Mouse (Mus musculus): ENCODE results near the gene Clic4.

Clic4 gene

DNA sequence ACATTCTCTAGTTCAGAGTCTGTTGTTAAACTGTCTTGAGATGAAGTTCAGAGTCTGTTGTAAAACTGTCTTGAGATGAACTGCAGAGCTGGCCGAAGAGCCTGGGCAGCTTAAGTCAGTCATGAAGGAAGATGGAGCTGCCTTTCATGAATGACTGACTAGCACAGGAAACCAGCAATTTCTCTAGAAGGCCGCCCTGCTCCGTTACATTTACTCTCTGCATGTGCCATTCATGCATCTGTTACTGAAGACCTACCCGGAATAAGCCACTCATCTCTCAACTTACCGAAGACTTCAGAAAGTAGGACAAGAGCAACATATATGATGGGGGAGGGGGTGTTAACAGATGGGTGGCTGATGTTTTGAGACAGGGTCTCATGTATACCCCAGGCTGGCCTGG, 40.1 kb downstream of the Clic4 start:
- DNase-seq (ENCODE audit: low spot score in 2 of 2) = no peak

DNA sequence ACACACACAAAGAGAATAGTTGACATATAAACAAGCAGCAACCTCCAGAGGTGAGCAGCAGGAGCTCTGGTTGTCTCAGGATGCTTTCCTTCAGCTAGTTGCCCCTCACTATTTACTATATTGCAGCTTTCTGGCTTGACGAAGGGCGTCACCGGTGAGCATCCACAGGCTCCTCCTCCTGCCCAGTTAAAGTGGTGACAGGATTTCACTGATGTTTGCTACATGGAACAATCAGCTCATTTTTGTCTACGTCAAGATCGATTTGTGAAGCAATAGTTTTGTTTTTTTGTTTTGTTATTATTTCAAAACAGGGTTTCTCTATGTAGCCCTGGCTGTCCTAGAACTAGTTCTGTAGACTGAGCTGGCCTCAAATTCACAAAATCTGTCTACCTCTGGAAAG, 41.1 kb downstream of the Clic4 start:
- DNase-seq (ENCODE audit: low spot score in 2 of 2) = no peak

DNA sequence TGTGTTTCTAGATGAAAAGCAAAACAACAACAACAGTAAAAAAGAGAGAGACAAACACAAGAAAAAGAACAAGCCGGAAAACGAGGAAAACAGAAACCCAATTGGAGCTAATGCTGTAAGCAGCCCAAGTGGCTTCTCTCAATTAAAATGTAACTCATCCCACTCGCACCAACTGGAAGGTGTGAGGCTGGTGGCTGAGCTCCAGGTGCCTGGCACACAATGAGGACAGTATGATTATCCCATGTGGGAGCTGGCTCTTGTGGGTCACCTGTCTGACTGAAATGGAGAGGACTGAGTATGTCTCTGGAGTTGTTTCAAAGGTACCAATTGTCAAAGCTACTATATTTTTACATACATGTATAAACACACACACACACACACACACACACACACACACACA, 41.5 kb downstream of the Clic4 start:
- DNase-seq (ENCODE audit: low spot score in 2 of 2) = peak in 1 of 2 experiments; percentile 27

DNA sequence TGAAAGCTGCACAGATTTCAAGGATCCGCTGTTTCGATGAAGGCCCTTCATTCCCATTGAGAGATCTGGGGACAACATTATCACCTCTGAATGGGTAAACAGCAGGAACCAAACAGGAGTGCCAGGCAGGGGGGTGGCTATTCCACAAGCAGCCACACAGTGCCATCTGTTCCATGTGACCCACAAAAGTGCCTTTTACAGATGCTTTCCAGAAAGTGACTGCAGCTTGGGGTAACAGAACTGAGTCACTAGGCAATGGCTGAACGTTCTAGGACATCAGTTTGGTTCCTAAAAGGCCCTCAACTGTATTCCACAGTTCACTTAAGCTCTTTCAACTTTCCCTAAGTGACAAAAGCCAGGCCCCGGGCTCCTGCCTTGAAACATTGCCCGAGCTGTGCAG, 42.0 kb downstream of the Clic4 start:
- DNase-seq (ENCODE audit: low spot score in 2 of 2) = peak in 1 of 2 experiments; percentile 21

DNA sequence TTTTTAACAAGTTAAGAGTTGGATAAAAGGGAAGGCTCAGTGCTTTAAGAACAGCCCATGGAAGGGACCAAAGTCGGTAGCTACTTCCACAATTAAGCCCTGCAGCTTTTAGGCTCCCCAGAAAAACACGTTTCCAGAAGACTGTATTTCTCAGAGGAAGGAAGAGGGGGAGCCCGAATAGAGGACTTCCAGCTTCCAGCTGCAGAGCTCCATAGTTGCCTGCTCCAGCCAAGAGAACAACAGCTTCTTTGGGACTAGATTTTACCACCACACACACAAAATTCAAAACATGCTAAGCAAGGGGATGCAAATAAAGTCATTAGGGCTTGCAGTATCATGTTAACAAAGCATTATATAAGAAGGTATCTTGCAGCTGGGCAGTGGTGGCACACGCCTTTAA, 42.7 kb downstream of the Clic4 start:
- no peak for DNase-seq (ENCODE audit: low spot score in 2 of 2)

DNA sequence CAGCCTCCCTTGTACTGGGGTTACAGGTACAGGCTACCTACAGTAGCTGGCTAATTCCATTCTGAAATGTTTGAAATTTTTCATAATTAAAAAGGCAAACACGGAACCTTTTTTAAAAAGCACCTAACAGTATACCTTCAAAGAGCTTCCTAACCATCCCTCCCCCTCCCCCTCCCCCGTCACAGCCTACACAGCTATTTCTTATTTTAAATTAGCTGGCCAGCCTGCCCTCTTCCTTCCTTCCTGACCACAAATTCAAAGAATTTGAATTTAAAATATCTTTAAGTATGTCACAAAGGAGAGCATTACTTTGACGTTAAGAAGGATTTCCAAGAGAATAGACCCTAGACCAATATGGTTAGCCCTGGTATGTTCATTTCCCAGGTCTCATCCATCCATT, 44.5 kb downstream of the Clic4 start:
- DNase-seq (ENCODE audit: low spot score in 2 of 2) = no peak

DNA sequence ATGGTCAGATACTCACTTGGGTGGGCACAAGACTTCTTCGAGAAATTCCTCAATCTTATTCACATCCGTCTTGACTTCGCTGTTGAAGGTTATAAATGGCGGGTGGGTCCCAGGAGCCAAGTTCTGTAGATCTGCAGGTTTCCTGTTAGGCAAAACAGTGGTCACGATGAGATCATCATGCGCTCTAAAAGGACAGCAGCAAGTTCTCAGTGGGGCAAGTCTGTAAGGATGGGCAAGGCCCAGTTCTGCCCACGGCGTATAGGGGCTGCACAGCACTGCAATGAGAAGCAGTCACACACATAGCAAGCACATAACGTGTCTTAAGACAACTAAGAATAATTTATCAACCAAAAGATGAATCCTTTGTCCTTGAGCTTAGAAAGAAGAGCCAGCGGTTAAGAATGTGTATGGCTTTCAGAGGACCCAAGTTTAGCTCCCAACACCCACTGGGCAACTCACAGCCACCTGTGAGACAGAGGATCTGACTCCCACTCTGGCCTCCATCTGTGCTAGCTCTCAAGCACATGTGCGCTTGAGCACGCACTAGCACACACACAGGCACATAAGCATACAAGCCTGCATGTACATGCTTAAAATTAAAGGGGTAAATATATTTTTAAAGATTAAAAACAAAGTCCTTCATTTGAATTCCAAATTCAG, 46.5 kb downstream of the Clic4 start:
- no peak for DNase-seq (ENCODE audit: low spot score in 2 of 2)

DNA sequence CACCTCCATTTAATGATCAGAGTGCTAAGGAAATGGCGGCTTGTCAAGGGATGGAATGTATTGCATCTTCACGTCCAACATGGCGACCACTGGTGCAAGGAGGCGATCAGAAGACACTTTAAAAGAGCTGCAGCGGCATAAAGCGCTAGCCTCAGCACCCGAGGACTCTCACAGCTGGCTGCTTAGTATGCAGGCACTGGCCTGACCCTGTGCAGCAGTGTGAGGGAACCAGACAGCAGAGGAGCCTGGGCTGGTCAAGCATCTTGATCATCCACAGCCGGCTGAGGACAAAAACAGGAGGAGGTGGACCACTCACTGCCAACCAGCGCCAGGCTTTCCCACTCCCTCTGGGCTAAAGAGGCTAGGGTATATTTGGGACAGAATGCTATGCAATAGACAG, 48.8 kb downstream of the Clic4 start:
- no peak for DNase-seq (ENCODE audit: low spot score in 2 of 2)

DNA sequence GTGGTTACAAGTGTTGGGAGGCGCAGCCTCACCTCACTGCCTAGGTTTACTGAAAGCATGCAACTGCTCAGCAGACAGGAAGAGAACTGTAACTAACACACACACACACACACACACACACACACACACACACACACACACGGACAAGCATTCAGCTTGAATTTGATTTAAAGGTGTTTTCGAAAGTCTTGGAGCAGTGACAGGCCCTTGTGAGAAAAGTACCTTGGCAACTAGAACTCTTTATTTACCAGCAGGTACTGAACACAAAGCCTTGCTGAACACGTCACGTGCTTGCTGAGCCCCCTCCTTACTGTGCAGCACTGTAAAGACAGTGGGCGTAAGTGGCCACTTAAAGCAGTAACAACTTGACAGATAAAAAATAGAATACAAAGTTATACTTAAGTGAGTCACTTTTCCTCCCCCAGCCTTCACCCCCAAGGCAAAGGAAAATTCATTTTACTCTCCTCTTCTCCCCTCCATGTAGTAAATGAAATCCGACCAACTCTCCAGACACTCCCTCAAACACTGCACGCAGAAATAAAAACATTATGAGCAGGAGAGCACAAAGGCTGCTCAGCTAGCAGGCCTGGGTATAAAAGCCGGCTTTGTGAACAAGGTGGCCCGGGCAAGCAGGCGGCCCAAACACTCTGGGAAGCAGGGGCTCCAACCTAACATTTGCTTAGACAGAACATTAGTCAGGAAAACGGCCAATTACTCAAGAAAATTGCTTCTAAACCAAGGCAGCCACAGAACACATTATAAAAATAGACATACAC, 50.8 kb downstream of the Clic4 start:
- no peak for DNase-seq (ENCODE audit: low spot score in 2 of 2)

DNA sequence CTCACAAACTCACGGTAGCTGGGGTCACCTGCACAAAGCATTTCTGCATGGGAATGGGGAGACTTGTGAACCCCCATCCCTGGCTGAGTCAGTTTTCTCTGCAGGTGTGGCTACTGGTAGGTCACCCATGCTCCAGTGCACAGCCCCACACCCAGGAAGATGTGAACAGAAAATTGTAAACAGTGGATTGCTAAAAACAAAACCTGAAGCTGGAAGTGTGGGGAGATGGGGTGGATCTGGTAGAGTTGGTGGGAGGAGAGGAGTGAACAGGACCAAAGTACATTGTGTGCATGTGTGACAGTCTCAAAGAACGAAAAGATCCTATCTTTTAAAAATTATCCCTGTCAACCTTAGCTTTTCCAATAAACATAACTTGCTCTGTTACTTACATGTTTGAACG, 52.0 kb downstream of the Clic4 start:
- DNase-seq (ENCODE audit: low spot score in 2 of 2) = no peak

DNA sequence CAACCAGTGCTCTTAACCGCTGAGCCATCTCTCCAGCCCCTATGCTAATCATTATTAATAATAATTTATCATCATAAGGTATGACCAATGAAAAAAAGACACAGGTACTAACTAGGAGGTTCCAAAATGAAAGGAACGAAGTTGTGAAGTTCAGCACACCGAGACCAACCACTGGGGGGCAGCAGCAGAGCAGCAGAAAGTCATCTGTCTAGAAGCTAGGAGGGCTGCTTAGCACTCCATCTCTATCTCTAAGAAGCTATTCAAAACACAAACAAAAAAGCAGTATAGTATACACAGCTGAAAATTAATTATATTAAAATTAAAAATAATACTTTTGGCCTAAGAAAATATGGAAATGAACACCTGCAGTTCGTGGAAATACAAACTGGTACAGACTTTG, 53.0 kb downstream of the Clic4 start:
- DNase-seq (ENCODE audit: low spot score in 2 of 2) = peak in 1 of 2 experiments; percentile 81

DNA sequence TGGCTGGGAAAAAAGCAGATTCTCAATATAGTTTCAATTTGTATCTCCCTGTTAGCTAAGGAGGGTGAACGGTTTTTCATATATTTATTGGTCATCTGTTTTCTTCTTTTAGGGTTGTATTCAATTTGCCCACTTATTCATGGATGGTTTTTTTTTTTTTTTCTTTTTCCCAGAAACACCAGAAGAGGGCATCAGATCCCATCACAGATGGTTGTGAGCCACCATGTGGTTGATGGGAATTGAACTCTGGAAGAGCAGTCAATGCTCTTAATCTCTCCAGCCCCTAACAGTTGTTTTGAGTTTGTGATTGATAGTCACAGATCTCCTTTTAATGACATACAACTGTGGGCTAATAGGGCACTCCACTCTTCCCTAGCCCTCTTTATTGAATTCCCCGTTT, 62.8 kb downstream of the Clic4 start:
- DNase-seq (ENCODE audit: low spot score in 2 of 2) = no peak

DNA sequence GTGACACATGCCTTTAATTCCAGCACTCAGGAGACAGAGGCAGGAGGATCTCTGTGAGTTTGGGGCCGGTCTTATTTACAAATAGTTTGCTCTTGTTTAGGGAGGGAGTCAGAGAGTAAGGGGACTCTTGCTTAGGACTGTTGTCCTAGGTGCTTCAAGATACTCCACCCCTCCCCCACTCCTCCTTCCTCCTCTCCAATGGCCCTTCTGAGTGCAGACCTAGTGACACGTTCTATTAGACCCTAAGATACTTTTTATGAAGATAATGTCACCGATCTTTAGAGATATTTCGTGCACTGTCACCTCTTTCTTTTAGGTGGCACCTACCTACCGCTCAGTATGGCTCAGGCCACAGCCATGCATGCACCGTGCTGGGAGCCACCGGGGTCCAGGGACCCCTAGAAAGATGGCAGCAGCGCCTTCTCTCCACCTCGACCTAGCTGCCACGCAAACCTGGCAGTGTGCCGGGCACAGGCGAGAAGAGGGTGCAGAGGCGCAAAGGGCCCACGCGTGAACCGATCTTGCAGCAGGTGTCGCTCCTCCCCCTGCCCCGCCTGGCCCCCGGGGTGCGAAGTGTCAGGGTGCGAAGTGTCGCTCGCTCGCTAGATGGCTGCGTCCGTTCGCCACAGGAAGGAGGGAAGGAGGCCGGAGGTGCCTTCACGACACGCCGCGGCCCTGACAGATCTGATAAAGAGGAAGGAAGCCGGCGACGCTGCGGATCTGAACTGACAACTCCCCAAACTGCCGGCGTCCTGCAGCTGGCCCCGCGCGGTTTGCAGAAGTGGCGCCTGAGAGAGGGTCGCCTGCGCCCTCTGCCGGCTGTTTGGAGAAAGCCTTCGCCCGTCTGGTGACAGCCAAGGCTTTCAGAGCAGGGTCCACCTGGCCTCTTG, 66.7 kb downstream of the Clic4 start:
- DNase-seq (ENCODE audit: low spot score in 2 of 2) = peak in 1 of 2 experiments; percentile 74

DNA sequence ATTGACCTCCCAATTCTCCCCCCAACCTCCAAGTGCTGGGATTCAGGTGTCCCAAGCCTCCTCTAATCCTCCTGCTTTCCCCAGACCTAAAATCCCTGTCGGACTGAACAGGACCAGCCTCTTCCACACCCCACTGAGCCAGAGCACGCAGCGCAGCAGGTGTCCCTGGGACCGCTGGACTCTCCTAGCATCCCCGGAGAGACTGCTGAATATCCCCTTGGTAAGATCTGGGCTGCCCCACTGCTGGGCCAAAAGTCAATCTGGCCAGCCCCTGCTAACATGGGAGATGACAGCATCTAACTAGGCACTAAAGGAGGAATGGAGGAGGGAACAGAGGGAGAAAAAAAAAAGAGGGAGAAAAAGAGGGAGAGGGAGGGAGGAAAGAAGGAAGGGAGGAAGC, 67.4 kb downstream of the Clic4 start:
- DNase-seq (ENCODE audit: low spot score in 2 of 2) = no peak

DNA sequence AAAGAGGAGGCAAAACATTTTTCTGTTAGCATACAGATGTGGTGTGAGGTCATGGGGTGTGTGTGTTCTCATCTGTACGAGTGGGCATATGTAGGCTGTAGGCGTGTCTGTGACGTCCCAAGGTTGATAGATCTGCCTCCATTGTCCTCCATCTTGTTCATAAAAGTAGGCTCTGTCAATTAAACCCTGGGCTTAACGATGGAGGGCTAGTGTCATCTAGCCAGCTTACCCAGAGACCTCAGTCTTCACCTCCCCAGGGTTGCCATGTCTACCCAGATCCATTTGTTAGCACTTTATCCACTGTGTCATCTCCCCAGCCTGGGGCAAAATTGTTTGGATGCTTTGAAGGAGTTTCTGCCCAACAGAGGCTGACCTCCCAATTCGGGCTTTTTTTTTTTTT, 67.9 kb downstream of the Clic4 start:
- DNase-seq (ENCODE audit: low spot score in 2 of 2) = no peak

DNA sequence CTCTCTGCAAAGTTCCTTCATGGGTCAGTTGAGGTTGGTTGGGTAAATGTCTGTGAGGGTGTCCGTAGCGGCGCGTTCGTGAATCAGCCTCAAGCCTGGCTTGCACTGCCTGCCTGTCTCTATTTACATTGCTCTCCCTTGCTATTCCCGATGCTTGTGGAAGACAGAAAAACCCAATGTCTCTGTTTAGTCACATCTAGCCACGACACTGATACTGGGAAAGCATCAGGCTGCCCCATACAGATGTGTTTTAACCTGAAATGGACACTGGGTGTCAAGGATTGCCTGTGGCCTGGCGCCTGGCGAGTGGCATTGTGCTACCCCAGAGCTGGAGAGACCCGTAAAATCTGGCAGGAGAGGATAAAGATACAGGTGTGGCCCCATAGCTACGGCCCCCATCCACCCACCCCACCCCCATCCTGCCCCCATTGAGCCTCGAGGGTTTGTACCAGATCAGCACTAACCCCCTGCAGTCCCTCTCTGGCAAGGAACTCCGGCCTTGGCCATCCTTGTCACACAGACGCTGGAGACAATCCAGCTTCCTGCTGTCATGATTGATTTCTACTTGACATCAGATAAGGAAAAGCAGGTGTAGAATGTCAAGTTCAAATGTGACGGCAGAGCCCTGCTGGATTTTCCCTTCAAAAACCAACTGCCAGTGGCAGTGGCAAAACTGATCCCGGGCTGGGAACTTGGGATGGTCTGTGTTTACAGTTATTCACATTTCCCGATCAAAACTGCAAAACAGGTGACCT, 68.6 kb downstream of the Clic4 start:
- no peak for DNase-seq (ENCODE audit: low spot score in 2 of 2)

DNA sequence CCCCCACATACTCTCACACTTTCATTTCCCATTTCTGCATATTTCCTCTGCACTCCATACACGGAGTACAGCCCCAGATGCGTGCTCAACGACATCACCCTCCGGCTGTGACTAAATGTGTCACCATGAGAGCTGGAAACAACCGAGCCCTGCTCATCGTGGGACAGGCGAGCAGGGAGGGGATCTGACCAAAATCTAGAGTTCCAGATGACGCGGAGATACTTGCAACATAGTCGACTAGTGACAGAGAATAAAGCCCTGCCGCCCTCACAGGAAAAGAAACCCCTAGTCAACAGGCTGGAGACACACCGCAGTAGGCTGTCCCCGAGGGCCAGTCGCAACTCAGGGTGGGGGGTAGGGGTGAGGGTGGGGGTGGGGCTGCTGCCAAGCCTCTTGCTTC, 69.3 kb downstream of the Clic4 start:
- DNase-seq (ENCODE audit: low spot score in 2 of 2) = no peak

DNA sequence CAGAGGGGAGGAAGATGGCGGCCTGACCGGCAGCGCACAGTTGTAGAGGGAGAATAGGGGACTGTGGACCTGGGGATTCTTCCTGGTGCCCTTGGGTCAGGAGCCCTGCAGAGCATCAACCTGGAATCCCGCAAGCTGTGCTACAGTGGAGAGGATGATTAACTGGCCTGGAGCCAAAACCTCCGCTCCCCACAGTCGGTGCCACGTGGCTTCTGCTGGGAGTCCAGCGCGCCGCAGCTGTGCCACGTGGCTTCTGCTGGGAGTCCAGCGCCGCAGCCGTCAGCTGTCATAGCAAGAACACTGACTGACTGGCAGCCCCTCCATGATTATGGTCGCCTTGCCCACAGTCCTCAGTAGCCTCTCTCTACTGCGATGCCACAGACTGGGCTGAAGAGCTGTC, 70.8 kb downstream of the Clic4 start:
- no peak for DNase-seq (ENCODE audit: low spot score in 2 of 2)

DNA sequence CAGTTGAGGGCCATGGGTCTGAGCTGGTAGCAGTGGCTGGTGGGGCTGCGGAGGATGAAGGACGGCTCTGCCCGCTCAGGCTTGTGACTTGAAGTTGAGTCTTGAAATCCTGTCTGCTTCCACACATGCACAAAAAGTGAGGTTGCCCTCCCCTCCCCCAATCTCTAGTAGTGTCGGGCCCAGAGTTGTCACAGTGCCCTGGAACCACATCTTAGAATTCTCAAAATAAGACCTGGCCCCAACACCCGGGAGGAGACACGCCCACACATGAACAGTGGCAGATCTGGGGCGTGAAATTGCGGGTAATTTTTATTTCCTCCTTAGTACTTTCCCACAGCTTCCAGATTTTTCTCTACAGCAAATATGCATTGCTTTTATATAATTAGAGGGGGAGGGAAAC, 74.8 kb downstream of the Clic4 start:
- DNase-seq (ENCODE audit: low spot score in 2 of 2) = no peak

DNA sequence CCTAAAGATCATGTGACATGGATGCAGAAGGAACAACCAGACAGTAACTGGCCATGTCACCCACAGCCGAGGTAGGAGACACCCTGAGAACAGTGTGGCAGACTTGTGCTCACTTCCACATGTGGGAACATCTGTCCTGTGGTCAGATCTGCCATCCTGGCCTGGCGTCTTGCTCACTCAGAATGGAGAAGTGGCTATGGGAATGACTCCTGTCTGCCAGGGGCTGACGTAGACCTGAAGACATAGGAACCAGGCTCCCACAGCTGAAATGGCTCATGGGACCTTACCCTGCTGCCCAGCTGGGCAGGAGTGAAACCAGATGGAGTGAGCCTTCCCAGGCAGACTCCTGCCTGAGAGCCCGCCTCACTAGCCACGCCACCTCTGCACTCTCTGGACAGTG, 79.8 kb downstream of the Clic4 start:
- DNase-seq (ENCODE audit: low spot score in 2 of 2) = no peak

DNA sequence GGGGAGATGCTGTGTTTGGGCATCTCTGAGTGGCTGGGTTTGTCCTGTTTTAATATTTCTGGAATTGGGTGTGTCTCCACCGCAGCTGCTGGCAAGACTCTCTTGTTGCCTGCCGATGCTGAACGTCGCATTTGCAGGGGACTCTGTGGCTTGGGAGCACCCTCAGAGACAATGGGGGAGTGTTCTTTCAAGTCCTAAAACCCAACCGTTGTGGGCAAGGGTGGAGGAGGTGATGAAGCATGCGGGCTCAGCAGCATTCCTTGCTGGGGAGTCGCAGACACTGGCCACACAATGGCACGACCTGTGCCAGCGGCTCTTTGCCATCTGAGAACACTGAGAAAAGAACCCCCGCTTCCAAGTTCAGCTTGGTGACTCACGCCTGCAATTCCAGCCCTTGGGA, 81.0 kb downstream of the Clic4 start:
- DNase-seq (ENCODE audit: low spot score in 2 of 2) = no peak

DNA sequence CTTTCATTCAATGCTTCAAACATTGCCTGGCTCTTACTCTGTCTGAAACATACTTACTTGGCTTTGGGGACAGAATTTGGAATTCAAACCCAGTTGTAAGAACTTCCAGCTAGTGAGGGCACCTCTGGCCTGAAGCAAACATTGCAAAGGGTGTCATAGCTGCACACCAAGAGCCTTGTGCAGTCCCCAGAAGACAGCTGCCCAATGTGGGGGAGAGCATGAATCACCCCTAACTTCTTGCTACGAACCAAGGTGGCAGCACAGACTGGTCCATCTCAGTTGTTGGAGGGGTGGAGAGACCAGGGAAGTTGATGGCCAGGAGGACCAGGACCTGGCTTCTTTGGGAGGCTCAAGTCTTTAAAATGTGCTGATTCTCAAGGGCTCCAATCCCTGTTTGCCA, 81.4 kb downstream of the Clic4 start:
- no peak for DNase-seq (ENCODE audit: low spot score in 2 of 2)
